Mouse (Mus musculus): ENCODE results near the gene Ntf3.

Gene Ntf3

GRCm38 (mm10) chr6:126159279-126160066 is 7.2 kb downstream of the Ntf3 start:
- no peak for DNase-seq (ENCODE audit: low read depth, low spot score)

- no peak for DNase-seq (ENCODE audit: low read depth, low spot score)
These were observed 10.8 kb downstream of the Ntf3 start for GRCm38 (mm10) chr6:126155928-126156327.

- DNase-seq (ENCODE audit: low read depth, low spot score) = no peak
These were observed 12.2 kb downstream of the Ntf3 start for GRCm38 (mm10) chr6:126154372-126154982.

- no peak for DNase-seq (ENCODE audit: low read depth, low spot score)
These were observed 13.6 kb downstream of the Ntf3 start for GRCm38 (mm10) chr6:126153154-126153553.

- no peak for DNase-seq (ENCODE audit: low read depth, low spot score)
These were observed 23.1 kb downstream of the Ntf3 start for GRCm38 (mm10) chr6:126143659-126144058.

- no peak for DNase-seq (ENCODE audit: low read depth, low spot score)
These were observed 24.0 kb downstream of the Ntf3 start for GRCm38 (mm10) chr6:126142741-126143140.

GRCm38 (mm10) chr6:126142021-126142554 is 24.6 kb downstream of the Ntf3 start:
- DNase-seq (ENCODE audit: low read depth, low spot score) = no peak

- no peak for DNase-seq (ENCODE audit: low read depth, low spot score)
These were observed 25.2 kb downstream of the Ntf3 start for GRCm38 (mm10) chr6:126141472-126141871.

- DNase-seq (ENCODE audit: low read depth, low spot score) = no peak
These were observed 25.7 kb downstream of the Ntf3 start for GRCm38 (mm10) chr6:126140961-126141360.

GRCm38 (mm10) chr6:126140416-126140815 is 26.3 kb downstream of the Ntf3 start:
- no peak for DNase-seq (ENCODE audit: low read depth, low spot score)

GRCm38 (mm10) chr6:126134155-126134906 is 32.4 kb downstream of the Ntf3 start:
- DNase-seq (ENCODE audit: low read depth, low spot score) = no peak

- DNase-seq (ENCODE audit: low read depth, low spot score) = no peak
These were observed 38.5 kb downstream of the Ntf3 start for GRCm38 (mm10) chr6:126128238-126128637.

- no peak for DNase-seq (ENCODE audit: low read depth, low spot score)
These were observed 48.5 kb downstream of the Ntf3 start for GRCm38 (mm10) chr6:126118247-126118646.

- DNase-seq (ENCODE audit: low read depth, low spot score) = no peak
These were observed 49.5 kb downstream of the Ntf3 start for GRCm38 (mm10) chr6:126117191-126117590.

- DNase-seq (ENCODE audit: low read depth, low spot score) = no peak
These were observed 51.6 kb downstream of the Ntf3 start for GRCm38 (mm10) chr6:126114934-126115633.

GRCm38 (mm10) chr6:126110892-126111835 is 55.5 kb downstream of the Ntf3 start:
- no peak for DNase-seq (ENCODE audit: low read depth, low spot score)

- no peak for DNase-seq (ENCODE audit: low read depth, low spot score)
These were observed 57.5 kb downstream of the Ntf3 start for GRCm38 (mm10) chr6:126109184-126109583.

- DNase-seq (ENCODE audit: low read depth, low spot score) = no peak
These were observed 57.9 kb downstream of the Ntf3 start for GRCm38 (mm10) chr6:126108771-126109170.

GRCm38 (mm10) chr6:126107398-126107797 is 59.3 kb downstream of the Ntf3 start:
- no peak for DNase-seq (ENCODE audit: low read depth, low spot score)

GRCm38 (mm10) chr6:126106798-126107173 is 59.9 kb downstream of the Ntf3 start:
- DNase-seq (ENCODE audit: low read depth, low spot score) = no peak
